In the genomic region with DNA sequence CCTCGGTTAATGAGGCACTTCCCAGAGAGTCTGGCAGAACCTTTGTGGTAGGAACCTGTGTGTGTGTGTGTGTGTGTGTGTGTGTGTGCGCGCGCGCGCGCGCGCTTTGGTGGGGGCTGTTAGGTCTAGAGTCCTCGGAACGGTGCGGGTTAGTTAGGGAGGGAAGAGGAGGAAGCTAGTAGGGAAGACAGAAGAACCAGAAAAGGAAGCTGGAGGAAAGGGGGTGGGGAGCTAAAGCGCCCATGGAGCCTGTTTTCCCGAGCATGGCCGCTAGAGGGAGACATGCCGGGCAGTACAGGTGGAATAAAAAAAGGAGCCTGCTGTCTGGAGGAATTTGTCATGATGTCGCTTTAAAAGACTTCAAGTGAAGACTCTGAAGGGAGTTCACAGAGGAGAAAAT, we compare ENCODE assay signal across 9 mouse cellular contexts. TPM values are rescaled to one million over a fixed set of nuclear protein-coding genes. Genes with fewer than 3 reads are reported as not detected.
DNase-seq lines count a peak whose midpoint lies in the region; ATAC-seq and TF ChIP-seq lines count a peak whose summit lies in the region.
"Had no signal": no experiment of that assay in that cellular context is flagged by ENCODE, and none has a peak within 500 bp of the region (broad histone marks: within the 10 kb centered on the region; RNA-seq: fewer than 3 reads in every experiment).

No protein-coding gene starts in this region.

- no peak overlapping the region for H3K4me3 ChIP-seq in intestine, postnatal 0 days (ENCODE audit: low read depth, low read length)
- H3K4me3 ChIP-seq in midbrain, embryonic 14.5 days (replicated peaks; ENCODE audit: low read depth, low read length) = peak overlapping the region; percentile 51; the same call in 1 of the 2 replicates

- peak; percentile 79 for TF ChIP-seq CTCF in intestine, postnatal 0 days (IDR thresholded peaks at IDR 0.05; ENCODE audit: low read depth)

- 1% methylated on average over 17 of the region's 17 CpGs for WGBS in intestine, postnatal 0 days
- under 1% methylated on average over 17 of the region's 17 CpGs for WGBS in midbrain, embryonic 14.5 days

- no peaks in the 10 kb centered on the region for H3K36me3 ChIP-seq in intestine, postnatal 0 days (ENCODE audit: control insufficient read depth, insufficient read depth)
- no peaks in the 10 kb centered on the region for H3K36me3 ChIP-seq in midbrain, embryonic 14.5 days (ENCODE audit: control insufficient read depth, insufficient read depth, low read length)
- H3K36me3 ChIP-seq: G1E had no signal

- no peak overlapping the region for H3K27ac ChIP-seq in intestine, postnatal 0 days (ENCODE audit: low read depth, low read length)
- no peak overlapping the region for H3K27ac ChIP-seq in midbrain, embryonic 14.5 days (replicated peaks; ENCODE audit: low read depth, low read length)

- H3K4me1 ChIP-seq in intestine, postnatal 0 days (replicated peaks; ENCODE audit: control insufficient read depth, insufficient read depth, low read length) = no peaks in the 10 kb centered on the region
- peaks cover 9% of the 10 kb centered on the region; the same call in 1 of the 2 replicates for H3K4me1 ChIP-seq in midbrain, embryonic 14.5 days (ENCODE audit: control insufficient read depth, insufficient read depth, low read length)

- DNase-seq in gastrocnemius, postnatal 14 days = peak; percentile 41
- no peak for DNase-seq in gastrocnemius, postnatal 25 days
- peak; percentile 77 to 86 for DNase-seq in cerebellum, postnatal 25 days
- DNase-seq in frontal cortex, postnatal 36 days (ENCODE audit: low spot score in 2 of 2) = peak; percentile 89 to 91
- DNase-seq in left cerebral cortex, postnatal 36 days (ENCODE audit: low spot score in 2 of 2) = peak; percentile 85 to 86
- DNase-seq in midbrain, embryonic 14.5 days = peak; percentile 90
- peak; percentile 77 for DNase-seq in telencephalon, adult 2 months (ENCODE audit: low read depth, low spot score)

- intact Hi-C loops in gastrocnemius, postnatal 14 days (cut with DNase I; ENCODE audit: low total_unique reads) = no loop called here
- intact Hi-C loops in left cerebral cortex, postnatal 36 days (cut with DNase I) = loop anchor here (5.0 to 10.0 kb wide), 3 partner anchors 446 to 1616 kb away; partner anchors contain the start of gene Zwint

- H3K4me2 ChIP-seq in intestine, postnatal 0 days (replicated peaks; ENCODE audit: low read depth) = peak overlapping the region; percentile 28
- peak overlapping the region; percentile 84 for H3K4me2 ChIP-seq in midbrain, embryonic 14.5 days (ENCODE audit: low read length)

- H3K9me3 ChIP-seq in intestine, postnatal 0 days (ENCODE audit: control insufficient read depth) = no peaks in the 10 kb centered on the region
- no peaks in the 10 kb centered on the region for H3K9me3 ChIP-seq in midbrain, embryonic 14.5 days (ENCODE audit: control insufficient read depth, low read length)

- no peak overlapping the region for H3K9ac ChIP-seq in intestine, postnatal 0 days (ENCODE audit: low read depth, low read length)
- no peak overlapping the region; the same call in 1 of the 2 replicates for H3K9ac ChIP-seq in midbrain, embryonic 14.5 days (replicated peaks; ENCODE audit: low read length)

- ATAC-seq in intestine, postnatal 0 days = no peak
- ATAC-seq in midbrain, embryonic 14.5 days (ENCODE audit: low FRiP score, low TSS enrichment) = peak; percentile 47

- peaks cover 43% of the 10 kb centered on the region for H3K27me3 ChIP-seq in intestine, postnatal 0 days (replicated peaks; ENCODE audit: control insufficient read depth, insufficient read depth, low read length)
- H3K27me3 ChIP-seq in midbrain, embryonic 14.5 days (ENCODE audit: control insufficient read depth, insufficient read depth, low read length) = peaks cover 7% of the 10 kb centered on the region; the same call in 1 of the 2 replicates

RNA-seq across cellular contexts. Expression of gene Pcdh15, which starts 1.2 kb away (rescaled TPM):
- total RNA-seq in gastrocnemius, postnatal 14 days (2021) = under 1 TPM; 0.08 to 0.31 TPM
- under 1 TPM; 0.08 to 0.26 TPM for total RNA-seq in gastrocnemius, postnatal 25 days (2021)
- 0.61 and 0.63 TPM in 2 replicates for polyA plus RNA-seq in intestine, postnatal 0 days (2015; fragmentation: Nextera tagmentation; extraction: Ambion mirVana)
- total RNA-seq in left cerebral cortex, postnatal 36 days (2021) = 10 to 100 TPM; 22.4 to 33.8 TPM
- polyA plus RNA-seq in midbrain, embryonic 14.5 days (2014; fragmentation: Nextera tagmentation; extraction: Ambion mirVana) = 10.4 and 11.2 TPM in 2 replicates
- polyA plus RNA-seq: G1E had no signal

Comparison
In these comparisons a context has a peak if more than half of its experiments do, and no peak if none do; other contexts are left out.
1. RNA of gene Pcdh15, which starts 1.2 kb away (total RNA-seq): 22.4 to 33.8 TPM in left cerebral cortex, postnatal 36 days; 0.08 to 0.31 TPM in gastrocnemius, postnatal 14 days and 0.08 to 0.26 TPM in gastrocnemius, postnatal 25 days; every median in the first group is over 10 times any median in the second.